Mouse (Mus musculus) C2C12 (cell line): ENCODE results near the gene Gm39115. TPM values are rescaled to one million over a fixed set of nuclear protein-coding genes. Genes with fewer than 3 reads are reported as not detected.
A peak's percentile ranks its signal among the peaks of the same experiment; 100 is the strongest.
"Not testable (repeated sequence)": the region's sequence is repeated elsewhere in the genome, so short reads cannot be mapped to it uniquely, and the experiment has no call there.

Experiments
- H3K27me3 ChIP-seq: one replicate; pipeline ENCODE4 v1.6.1; 2011; ENCODE audit not compliant: control insufficient read depth, insufficient read depth, insufficient read length
- H3K36me3 ChIP-seq: one replicate; pipeline ENCODE4 v1.6.1; 2011; ENCODE audit not compliant: control insufficient read depth, insufficient read depth
- H3K4me3 ChIP-seq: one replicate; pipeline ENCODE4 v1.5.1; 2011; ENCODE audit warnings: mild to moderate bottlenecking, control low read depth; ENCODE audit not compliant: poor library complexity, insufficient read depth, severe bottlenecking
- H3K79me2 ChIP-seq: one replicate; pipeline ENCODE4 v1.6.1; 2011; ENCODE audit not compliant: control insufficient read depth, insufficient read depth
- H3K79me3 ChIP-seq: one replicate; pipeline ENCODE4 v1.6.1; 2011; ENCODE audit warnings: low read depth, control low read depth
- H3ac ChIP-seq: one replicate; pipeline ENCODE3; 2011; ENCODE audit warnings: low read depth; ENCODE audit not compliant: control insufficient read depth, insufficient read length
- CEBPB ChIP-seq: IDR thresholded peaks from one replicate; pipeline ENCODE4 v1.6.1; 2011; ENCODE audit warnings: low read depth, mild to moderate bottlenecking, control low read depth, moderate library complexity
- CTCF ChIP-seq: IDR thresholded peaks from one replicate; pipeline ENCODE4 v1.5.1; 2011; ENCODE audit not compliant: control insufficient read depth, insufficient read depth, insufficient read length
- FOSL1 ChIP-seq: IDR thresholded peaks from one replicate; pipeline ENCODE4 v1.8.0; 2011; ENCODE audit warnings: mild to moderate bottlenecking, low read length; ENCODE audit not compliant: poor library complexity, insufficient read depth, severe bottlenecking
- MAX ChIP-seq: IDR thresholded peaks from one replicate; pipeline ENCODE4 v1.6.1; 2011; ENCODE audit warnings: mild to moderate bottlenecking, control low read depth
- MYOD1 ChIP-seq: IDR thresholded peaks from one replicate; pipeline ENCODE4 v1.6.1; 2011; ENCODE audit warnings: low read depth; ENCODE audit not compliant: control insufficient read depth, insufficient read length
- MYOG ChIP-seq: IDR thresholded peaks from one replicate; pipeline ENCODE4 v1.6.1; 2011; ENCODE audit not compliant: control insufficient read depth, insufficient read length; ENCODE audit errors: extremely low read depth
- USF1 ChIP-seq: IDR thresholded peaks from one replicate; pipeline ENCODE4 v1.6.1; 2011; ENCODE audit warnings: low read depth, mild to moderate bottlenecking, control low read depth, moderate library complexity
- polyA plus RNA-seq: library from polyadenylated mRNA; unstranded; fragments of >200 nt; fragmentation: generic; extraction: Trizol; gene quantifications from one replicate; pipeline ENCODE4 v1.2.1, GENCODE M21; 2012; ENCODE audit warnings: missing spikeins

Gene Gm39115
- polyA plus RNA-seq, 1 experiment, result not detected

- H3K36me3 ChIP-seq, H3K79me3 ChIP-seq, H3K79me2 ChIP-seq, H3ac ChIP-seq, H3K27me3 ChIP-seq, H3K4me3 ChIP-seq: not testable (repeated sequence)
- TF ChIP-seq MYOD1, result peak; percentile 82
These were observed 7.7 kb upstream of the Gm39115 start for GRCm38 (mm10) chr7:142143506-142144010.

- TF ChIP-seq USF1 (no peak), MAX (no peak), FOSL1 (no peak), CEBPB (no peak)
- Histone ChIP-seq H3K27me3 (no peaks in the 10 kb centered on the region), H3K79me3 (no peaks in the 10 kb centered on the region), H3K4me3 (no peak overlapping the region), H3K79me2 (no peaks in the 10 kb centered on the region), H3ac (no peak overlapping the region), H3K36me3 (no peaks in the 10 kb centered on the region)
These were observed 4.9 kb upstream of the Gm39115 start for GRCm38 (mm10) chr7:142140696-142141095.

GRCm38 (mm10) chr7:142134206-142134995 is 1.4 kb downstream of the Gm39115 start:
- H3K79me2 ChIP-seq, result no peaks in the 10 kb centered on the region
- H3K36me3 ChIP-seq, result no peaks in the 10 kb centered on the region
- TF ChIP-seq CTCF (no peak), MYOD1 (no peak), MAX (no peak), USF1 (no peak), MYOG (no peak), FOSL1 (no peak), CEBPB (no peak)

GRCm38 (mm10) chr7:142128843-142129242 is 7.0 kb downstream of the Gm39115 start:
- TF ChIP-seq MYOD1, result no peak
- no peak for TF ChIP-seq USF1
- no peak overlapping the region for H3ac ChIP-seq

More at GRCm38 (mm10) chr7:142134206-142134995, 1.4 kb downstream of the Gm39115 start:
- H3ac ChIP-seq, result no peak overlapping the region
- no peak overlapping the region for H3K4me3 ChIP-seq
- peaks cover 32% of the 10 kb centered on the region for H3K27me3 ChIP-seq
- no peaks in the 10 kb centered on the region for H3K79me3 ChIP-seq

GRCm38 (mm10) chr7:142120629-142121028 is 15.2 kb downstream of the Gm39115 start, which contains the start of gene Gm45618:
Gene Gm45618 (minus strand): TSS chr7:142120729.
- H3K27me3 ChIP-seq, result peaks cover 26% of the 10 kb centered on the region
- H3K79me2 ChIP-seq, H3K36me3 ChIP-seq, H3ac ChIP-seq, H3K4me3 ChIP-seq, H3K79me3 ChIP-seq: not testable (repeated sequence)

More at GRCm38 (mm10) chr7:142128843-142129242, 7.0 kb downstream of the Gm39115 start:
- H3K4me3 ChIP-seq, result no peak overlapping the region
- no peaks in the 10 kb centered on the region for H3K79me2 ChIP-seq
- H3K27me3 ChIP-seq, result peaks cover 33% of the 10 kb centered on the region
- H3K36me3 ChIP-seq, result no peaks in the 10 kb centered on the region
- H3K79me3 ChIP-seq, result no peaks in the 10 kb centered on the region

GRCm38 (mm10) chr7:142119632-142120031 is 16.2 kb downstream of the Gm39115 start:
- Histone ChIP-seq H3K4me3 (no peak overlapping the region), H3K27me3 (peaks cover 25% of the 10 kb centered on the region), H3ac (no peak overlapping the region), H3K36me3 (no peaks in the 10 kb centered on the region), H3K79me3 (no peaks in the 10 kb centered on the region), H3K79me2 (no peaks in the 10 kb centered on the region)
- TF ChIP-seq MYOD1 (no peak), CTCF (peak; percentile 34)
